Mouse (Mus musculus) heart, embryonic 15.5 days (tissue): ENCODE measurements around the gene Plxnc1. TPM values are rescaled to one million over a fixed set of nuclear protein-coding genes. Genes with fewer than 3 reads are reported as not detected.

Source experiments
- ATAC-seq: fragments of 200-750 bp; cut with Nextera tagmentation; replicated peaks from 2 replicates; pipeline ENCODE4 v1.8.0; 2017; ENCODE audit warnings: low read depth, moderate TSS enrichment; ENCODE audit not compliant: insufficient number of reproducible peaks, insufficient read depth, low FRiP score
- H3K27ac ChIP-seq: fragments of 300-500 bp; sonication (generic); 2 replicates; pipeline ENCODE4 v1.5.1; 2015; ENCODE audit warnings: mild to moderate bottlenecking, inconsistent platforms
- H3K27me3 ChIP-seq: fragments of 300-500 bp; sonication (generic); 2 replicates; pipeline ENCODE4 v1.6.1; 2015; ENCODE audit warnings: inconsistent platforms
- H3K36me3 ChIP-seq: fragments of 300-500 bp; sonication (generic); 2 replicates; pipeline ENCODE4 v1.6.1; 2015; ENCODE audit warnings: mild to moderate bottlenecking, inconsistent platforms
- H3K4me1 ChIP-seq: fragments of 300-500 bp; sonication (generic); replicated peaks from 2 replicates; pipeline ENCODE4 v1.6.1; 2015; ENCODE audit warnings: inconsistent platforms
- H3K4me2 ChIP-seq: fragments of 300-500 bp; sonication (generic); 2 replicates; pipeline ENCODE4 v1.6.1; 2015; ENCODE audit warnings: inconsistent platforms, mild to moderate bottlenecking, moderate library complexity
- H3K4me3 ChIP-seq: fragments of 300-500 bp; sonication (generic); 2 replicates; pipeline ENCODE4 v1.5.1; 2015; ENCODE audit warnings: mild to moderate bottlenecking, inconsistent platforms
- H3K9ac ChIP-seq: fragments of 300-500 bp; sonication (generic); 2 replicates; pipeline ENCODE4 v1.6.1; 2015; ENCODE audit warnings: mild to moderate bottlenecking, inconsistent platforms
- H3K9me3 ChIP-seq: fragments of 300-500 bp; sonication (generic); replicated peaks from 2 replicates; pipeline ENCODE4 v1.6.1; 2016; ENCODE audit warnings: inconsistent platforms
- WGBS: fragments of 180-500 bp; shearing (Covaris S2); methylation state at CpG from one replicate; pipeline ENCODE4 v1.1.7; 2015; ENCODE audit warnings: mixed read lengths; 5-methylcytosine and 5-hydroxymethylcytosine counted together
- polyA plus RNA-seq: library from polyadenylated mRNA; unstranded; fragments of >200 nt; fragmentation: Nextera tagmentation; extraction: Ambion mirVana; gene quantifications from 2 replicates; pipeline ENCODE4 v1.2.1, GENCODE M21; 2015

Plxnc1 gene
- polyA plus RNA-seq, 1 experiment from 2014 or later = 2.9 TPM

- 90% methylated on average over 3 of the region's 3 CpGs for WGBS
- Histone ChIP-seq H3K9ac (no peak overlapping the region), H3K4me2 (no peak overlapping the region), H3K4me3 (no peak overlapping the region), H3K27me3 (no peaks in the 10 kb centered on the region), H3K9me3 (no peaks in the 10 kb centered on the region), H3K36me3 (no peaks in the 10 kb centered on the region; the same call in 1 of the 2 replicates), H3K27ac (no peak overlapping the region), H3K4me1 (peaks cover 7% of the 10 kb centered on the region)
- ATAC-seq = no peak
Measured at GRCm38 (mm10) chr10:94793914-94794313, 150.7 kb downstream of the Plxnc1 start.

GRCm38 (mm10) chr10:94789205-94789604 lies 155.4 kb downstream of the Plxnc1 start:
- H3K4me1 ChIP-seq = peaks cover 7% of the 10 kb centered on the region
- H3K4me2 ChIP-seq = no peak overlapping the region
- ATAC-seq = peak; percentile 81
- H3K36me3 ChIP-seq = no peaks in the 10 kb centered on the region; the same call in 1 of the 2 replicates
- H3K4me3 ChIP-seq = no peak overlapping the region
- 28% methylated on average over 3 of the region's 3 CpGs for WGBS
- no peaks in the 10 kb centered on the region for H3K27me3 ChIP-seq
- no peaks in the 10 kb centered on the region for H3K9me3 ChIP-seq
- H3K9ac ChIP-seq = no peak overlapping the region
- H3K27ac ChIP-seq = peak overlapping the region; percentile 53

GRCm38 (mm10) chr10:94780618-94781262 lies 163.9 kb downstream of the Plxnc1 start:
- H3K36me3 ChIP-seq = no peaks in the 10 kb centered on the region
- no peak overlapping the region for H3K27ac ChIP-seq
- WGBS = 77% methylated on average over 3 of the region's 3 CpGs
- H3K9me3 ChIP-seq = no peaks in the 10 kb centered on the region
- no peak overlapping the region for H3K9ac ChIP-seq
- H3K27me3 ChIP-seq = no peaks in the 10 kb centered on the region
- H3K4me3 ChIP-seq = no peak overlapping the region
- no peak for ATAC-seq
- no peak overlapping the region for H3K4me2 ChIP-seq
- no peaks in the 10 kb centered on the region for H3K4me1 ChIP-seq

GRCm38 (mm10) chr10:94779319-94779718 lies 165.3 kb downstream of the Plxnc1 start:
- no peaks in the 10 kb centered on the region for H3K9me3 ChIP-seq
- no peaks in the 10 kb centered on the region for H3K4me1 ChIP-seq
- ATAC-seq = no peak
- no peak overlapping the region for H3K4me2 ChIP-seq
- no peaks in the 10 kb centered on the region for H3K36me3 ChIP-seq
- no peak overlapping the region for H3K4me3 ChIP-seq
- WGBS = 90% methylated on average over 4 of the region's 4 CpGs
- no peak overlapping the region for H3K27ac ChIP-seq
- H3K27me3 ChIP-seq = no peaks in the 10 kb centered on the region
- no peak overlapping the region for H3K9ac ChIP-seq

- no peak overlapping the region for H3K9ac ChIP-seq
- no peaks in the 10 kb centered on the region for H3K36me3 ChIP-seq
- no peaks in the 10 kb centered on the region for H3K27me3 ChIP-seq
- H3K4me3 ChIP-seq = no peak overlapping the region
- 87% methylated on average over 3 of the region's 3 CpGs for WGBS
- no peak overlapping the region for H3K4me2 ChIP-seq
- no peaks in the 10 kb centered on the region for H3K4me1 ChIP-seq
- no peak for ATAC-seq
- no peaks in the 10 kb centered on the region for H3K9me3 ChIP-seq
- H3K27ac ChIP-seq = no peak overlapping the region
Measured at GRCm38 (mm10) chr10:94777576-94777975, 167.1 kb downstream of the Plxnc1 start.

GRCm38 (mm10) chr10:94771496-94771895 lies 173.1 kb downstream of the Plxnc1 start:
- H3K4me1 ChIP-seq = no peaks in the 10 kb centered on the region
- whole genome bisulfite sequencing = 38% methylated on average over 3 of the region's 3 CpGs
- ATAC-seq = no peak

GRCm38 (mm10) chr10:94747011-94747410 lies 197.6 kb downstream of the Plxnc1 start:
- H3K4me3 ChIP-seq = no peak overlapping the region
- no peak overlapping the region for H3K4me2 ChIP-seq
- no peak for ATAC-seq
- H3K4me1 ChIP-seq = no peaks in the 10 kb centered on the region
- H3K9me3 ChIP-seq = no peaks in the 10 kb centered on the region
- H3K9ac ChIP-seq = no peak overlapping the region
- 77% methylated on average over 2 of the region's 2 CpGs for WGBS
- no peaks in the 10 kb centered on the region for H3K27me3 ChIP-seq
- no peak overlapping the region for H3K27ac ChIP-seq
- H3K36me3 ChIP-seq = peaks cover 10% of the 10 kb centered on the region; the same call in 1 of the 2 replicates

More at GRCm38 (mm10) chr10:94771496-94771895, 173.1 kb downstream of the Plxnc1 start:
- Histone ChIP-seq H3K27ac (no peak overlapping the region), H3K4me2 (no peak overlapping the region), H3K4me3 (no peak overlapping the region), H3K9me3 (no peaks in the 10 kb centered on the region), H3K9ac (no peak overlapping the region), H3K36me3 (no peaks in the 10 kb centered on the region), H3K27me3 (no peaks in the 10 kb centered on the region)

- Histone ChIP-seq H3K27ac (no peak overlapping the region), H3K4me1 (peaks cover 3% of the 10 kb centered on the region; the same call in 1 of the 2 replicates), H3K4me3 (no peak overlapping the region), H3K27me3 (no peaks in the 10 kb centered on the region), H3K4me2 (no peak overlapping the region), H3K9me3 (no peaks in the 10 kb centered on the region), H3K36me3 (no peaks in the 10 kb centered on the region), H3K9ac (no peak overlapping the region)
- no peak for ATAC-seq
- WGBS = 94% methylated on average over 3 of the region's 3 CpGs
Measured at GRCm38 (mm10) chr10:94741459-94741858, 203.2 kb downstream of the Plxnc1 start.
